Mouse (Mus musculus) kidney, adult 9 months (tissue): ENCODE data around the gene Zcchc24.
A peak's percentile ranks its signal among the peaks of the same experiment; 100 is the strongest.

Experiments used
- DNase-seq: peaks from one replicate; pipeline ENCODE4 v3.0.0; 2022

Gene Zcchc24

DNA sequence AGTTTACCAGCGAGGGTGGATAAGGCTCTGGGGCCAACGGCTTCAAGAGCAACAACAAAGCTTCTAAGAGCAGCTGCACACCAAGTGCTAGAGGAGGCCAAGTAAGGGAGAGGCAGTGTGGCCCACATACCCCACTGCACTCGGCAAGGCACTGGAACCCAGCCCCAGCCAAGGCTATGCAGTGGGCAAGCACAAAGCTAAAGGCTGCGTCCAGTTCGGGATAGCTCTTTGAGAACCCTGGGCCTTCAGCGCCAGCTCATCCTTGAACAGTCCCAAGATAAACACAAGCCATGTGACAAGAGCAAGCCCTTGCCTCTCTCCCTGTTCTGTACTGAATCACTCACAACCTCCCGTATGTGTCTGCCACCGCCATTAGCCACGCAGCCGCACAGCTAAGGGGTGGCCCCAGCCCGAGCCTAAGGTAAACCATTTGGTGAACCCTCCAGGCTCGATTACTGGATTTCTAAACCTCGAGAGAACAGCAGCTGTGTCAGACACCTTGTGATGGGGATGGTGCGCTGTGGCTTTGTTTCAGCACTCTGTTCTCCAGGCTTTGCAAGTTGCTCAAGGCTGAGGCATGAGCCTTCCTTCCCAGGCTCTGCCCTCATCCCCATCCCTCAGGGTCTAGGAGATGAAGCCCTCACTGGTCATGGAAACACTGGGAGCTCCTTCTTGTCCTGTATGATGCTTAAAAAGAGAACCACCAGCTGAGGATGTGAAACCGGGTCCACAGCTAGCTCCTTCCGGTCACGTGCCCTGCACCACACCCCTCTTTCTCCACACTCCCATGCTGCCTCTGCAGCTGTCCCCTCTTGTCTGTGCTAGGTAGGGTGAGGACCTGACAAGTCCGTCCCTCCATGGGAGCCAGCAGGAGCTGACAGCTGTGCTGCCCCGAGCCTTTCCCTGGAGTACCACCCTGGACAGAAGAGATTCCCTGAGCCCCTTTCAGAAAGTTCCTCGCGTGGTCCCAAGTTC, 21.6 kb downstream of the Zcchc24 start:
- no peak for DNase-seq

DNA sequence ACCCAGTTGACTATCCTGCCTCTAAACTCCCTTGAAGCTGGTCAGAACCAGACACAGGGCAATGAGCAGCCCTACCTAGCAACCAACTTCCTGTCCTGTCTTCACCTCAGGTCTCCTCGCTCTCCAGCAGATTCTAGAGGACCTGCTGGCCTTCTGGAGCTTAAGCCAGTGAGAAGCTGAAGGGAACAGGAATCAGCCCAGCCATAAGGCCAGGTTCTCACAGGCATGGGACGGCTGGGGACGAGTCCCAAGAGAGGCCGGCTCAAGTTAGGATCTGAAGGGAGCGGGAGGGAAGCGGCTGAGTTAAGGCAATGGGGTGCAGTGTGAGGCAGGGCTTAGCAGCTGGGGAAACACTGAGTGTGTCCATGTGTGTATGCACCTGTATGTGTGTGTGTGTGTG, 22.5 kb downstream of the Zcchc24 start:
- no peak for DNase-seq

DNA sequence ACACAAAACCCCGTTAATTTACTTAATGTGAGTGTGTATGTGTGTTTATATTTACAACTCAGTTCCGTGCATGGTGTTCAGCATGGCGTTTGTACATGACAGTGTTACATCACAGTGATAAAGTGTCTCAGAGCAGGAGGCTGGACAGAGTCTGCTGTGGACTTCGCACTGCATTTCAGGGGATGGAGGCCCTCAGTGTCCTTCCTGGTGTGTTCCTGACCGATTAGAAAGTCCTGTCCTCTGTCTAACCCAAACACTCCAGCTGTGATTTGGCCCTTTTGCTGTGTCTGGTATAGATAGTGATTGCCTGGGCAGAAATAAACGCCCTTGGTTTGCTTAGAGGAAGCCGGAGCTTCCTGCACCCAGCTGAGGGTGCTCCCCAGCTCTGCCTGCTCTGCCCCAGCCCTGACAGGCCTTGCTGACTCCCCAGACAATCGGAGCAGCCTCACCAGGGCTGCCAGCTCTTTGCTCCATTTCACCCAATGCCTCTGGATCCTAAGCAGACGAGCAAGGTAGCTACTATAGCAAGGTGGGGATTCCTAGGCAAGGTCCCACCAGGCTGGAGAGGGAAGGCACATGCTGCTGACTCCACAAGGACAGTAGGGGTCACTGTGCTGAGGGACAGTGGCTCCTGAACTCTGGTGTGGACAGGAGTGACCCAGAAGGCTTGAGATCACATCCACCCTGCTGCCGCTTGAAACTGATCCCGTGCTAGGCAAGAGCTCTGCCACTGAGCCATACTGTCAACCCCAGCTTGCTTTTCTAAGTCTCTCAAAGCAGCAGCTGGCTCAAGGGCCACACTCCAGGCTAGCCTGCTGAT, 23.3 kb downstream of the Zcchc24 start:
- no peak for DNase-seq

DNA sequence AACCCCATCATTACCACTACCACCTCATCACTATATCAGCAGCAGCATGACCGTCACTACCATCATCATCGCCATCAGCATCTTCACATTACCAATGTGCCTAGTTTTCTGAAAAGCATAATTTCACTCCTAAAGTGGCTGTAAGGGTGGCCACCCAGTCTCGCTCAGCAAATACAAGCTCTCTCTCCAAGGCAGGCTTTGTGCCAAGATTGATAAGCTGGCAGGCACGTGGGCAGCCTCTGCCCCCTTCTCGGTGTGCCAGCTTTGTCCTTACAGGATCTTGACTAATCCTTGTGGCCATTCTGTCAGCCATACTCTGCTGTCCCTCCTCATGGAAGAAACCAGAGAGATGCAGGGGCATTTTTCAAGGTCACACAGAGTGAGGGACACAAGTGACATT, 25.9 kb downstream of the Zcchc24 start:
- DNase-seq = no peak

DNA sequence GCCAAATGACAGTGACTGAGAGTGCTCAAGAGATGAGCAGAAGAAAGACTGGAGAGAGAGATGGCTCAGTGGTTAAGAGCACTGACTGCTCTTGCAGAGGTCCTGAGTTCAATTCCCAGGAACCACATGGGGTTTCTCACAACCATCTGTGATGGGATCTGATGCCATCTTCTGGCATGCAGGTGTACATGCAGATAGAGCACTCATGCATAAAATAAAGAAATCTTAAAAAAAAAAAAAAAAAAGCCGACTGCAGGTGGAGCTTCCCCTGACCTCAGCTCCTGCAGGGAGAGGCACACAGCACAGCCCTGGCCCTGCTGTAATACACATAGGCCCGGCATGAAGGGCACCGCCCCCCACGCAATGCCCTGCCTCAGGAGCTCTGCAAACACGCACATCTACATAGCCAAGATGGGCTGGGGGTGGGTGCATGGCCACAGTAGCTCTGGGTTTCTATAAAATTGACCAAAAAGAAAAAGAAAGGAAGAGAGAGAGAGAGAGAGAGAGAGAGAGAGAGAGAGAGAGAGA, 26.9 kb downstream of the Zcchc24 start:
- no peak for DNase-seq

DNA sequence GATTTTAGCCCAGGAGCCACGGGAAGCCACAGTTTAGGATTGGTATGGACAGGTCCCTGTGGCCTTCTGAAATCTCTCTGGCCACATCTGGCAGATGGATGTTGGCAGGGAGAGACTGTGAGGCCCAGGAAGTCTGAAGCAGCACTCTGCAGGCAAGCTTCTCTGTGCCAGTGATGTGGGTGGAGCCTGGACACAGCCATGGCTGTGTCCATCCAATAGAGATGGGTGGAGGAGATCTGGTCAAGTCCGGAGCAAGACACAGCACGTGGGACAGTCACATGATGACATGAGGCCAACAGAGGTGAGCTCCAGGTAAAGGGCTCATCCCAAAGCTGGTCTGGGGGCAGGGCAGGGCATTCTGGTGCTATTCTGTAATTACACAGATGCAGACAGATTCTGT, 27.6 kb downstream of the Zcchc24 start:
- no peak for DNase-seq

DNA sequence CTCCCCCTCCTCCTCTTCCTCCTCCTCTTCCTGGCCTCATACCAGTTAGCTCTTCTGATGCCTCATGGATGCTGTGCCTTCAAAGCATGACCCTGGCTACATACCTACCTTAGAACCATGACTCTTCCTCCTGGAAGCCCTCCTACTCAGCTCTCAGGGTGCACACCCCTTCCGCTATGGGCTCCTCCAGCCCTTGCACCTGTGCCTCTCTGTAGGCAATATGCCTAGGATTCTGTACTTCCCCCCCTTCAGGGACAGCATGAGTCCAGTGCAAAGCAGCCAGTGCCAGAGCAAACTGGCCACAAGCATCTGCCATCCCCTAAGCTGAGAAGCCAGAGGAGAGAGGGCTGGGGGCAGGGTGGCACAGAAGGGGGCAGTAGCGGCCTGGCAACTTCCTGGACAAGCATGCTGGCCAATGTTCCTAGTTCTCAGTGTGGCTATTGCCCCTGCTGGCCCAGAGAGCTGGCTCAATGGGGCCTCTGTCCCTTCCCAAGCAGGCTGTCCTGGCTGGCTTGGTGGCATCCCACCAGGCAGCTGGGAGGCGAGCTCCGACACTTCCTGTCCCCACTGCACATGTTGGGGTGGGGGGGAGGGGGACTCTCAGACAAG, 28.8 kb downstream of the Zcchc24 start:
- no peak for DNase-seq

DNA sequence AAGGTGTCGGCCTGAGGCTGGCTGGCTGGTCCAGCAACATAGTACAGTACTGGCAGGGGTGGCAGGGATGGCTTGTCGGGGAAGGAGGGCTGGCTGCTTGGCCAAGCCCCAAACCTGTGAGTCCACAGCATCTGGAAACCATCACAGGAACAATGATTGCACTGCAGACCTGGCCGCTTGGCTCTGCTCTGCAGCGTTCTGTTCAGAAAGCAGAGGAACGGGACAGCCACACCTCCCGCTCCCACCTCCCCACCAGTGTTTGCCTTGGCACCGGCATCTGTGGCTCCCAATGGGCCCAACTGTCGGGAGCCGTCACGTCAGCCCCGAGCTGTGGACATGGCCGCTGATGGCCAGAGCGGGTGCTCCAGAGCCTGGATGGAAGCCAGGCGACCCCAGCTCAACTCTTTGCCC, 30.2 kb downstream of the Zcchc24 start:
- DNase-seq = no peak

DNA sequence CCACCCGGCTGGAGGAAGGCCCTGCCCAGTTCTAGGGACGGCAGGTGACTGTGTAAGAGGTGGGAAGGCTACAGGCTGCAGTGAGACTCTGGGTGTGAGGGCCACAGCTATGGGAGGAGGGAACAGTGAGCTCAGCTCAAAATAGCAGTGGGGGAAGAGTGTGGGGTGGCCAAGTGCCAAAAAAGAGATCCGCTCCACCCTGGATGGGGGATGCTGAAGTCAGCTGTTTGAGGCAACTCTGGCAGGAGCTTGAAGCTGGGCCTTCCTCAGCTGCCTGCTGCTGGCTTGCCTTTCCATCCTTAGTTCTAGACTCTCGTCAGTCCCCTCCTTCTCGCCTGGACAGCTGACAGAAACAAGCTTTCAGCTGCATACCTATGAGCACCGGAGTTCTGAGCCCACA, 32.2 kb downstream of the Zcchc24 start:
- DNase-seq = peak; percentile 46

DNA sequence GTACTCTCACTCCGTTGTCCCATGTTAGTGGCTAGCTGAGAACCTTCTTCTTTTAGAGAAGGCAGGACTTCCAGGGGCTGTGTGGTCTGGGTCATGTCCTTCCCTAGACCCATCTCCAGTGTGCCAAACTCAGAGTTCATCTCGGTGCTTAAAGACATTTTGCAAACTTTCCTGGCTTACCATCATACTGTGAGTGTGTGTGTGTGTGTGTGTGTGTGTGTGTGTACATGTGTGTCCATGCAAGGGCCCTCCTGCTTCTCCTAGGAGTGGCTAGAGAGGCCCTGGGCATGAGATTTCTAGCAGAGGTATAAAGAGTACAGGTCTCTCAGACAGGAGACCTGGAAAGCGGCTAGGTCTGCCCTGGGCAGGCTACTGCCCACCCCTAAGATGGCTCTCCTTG, 32.7 kb downstream of the Zcchc24 start:
- DNase-seq = no peak

DNA sequence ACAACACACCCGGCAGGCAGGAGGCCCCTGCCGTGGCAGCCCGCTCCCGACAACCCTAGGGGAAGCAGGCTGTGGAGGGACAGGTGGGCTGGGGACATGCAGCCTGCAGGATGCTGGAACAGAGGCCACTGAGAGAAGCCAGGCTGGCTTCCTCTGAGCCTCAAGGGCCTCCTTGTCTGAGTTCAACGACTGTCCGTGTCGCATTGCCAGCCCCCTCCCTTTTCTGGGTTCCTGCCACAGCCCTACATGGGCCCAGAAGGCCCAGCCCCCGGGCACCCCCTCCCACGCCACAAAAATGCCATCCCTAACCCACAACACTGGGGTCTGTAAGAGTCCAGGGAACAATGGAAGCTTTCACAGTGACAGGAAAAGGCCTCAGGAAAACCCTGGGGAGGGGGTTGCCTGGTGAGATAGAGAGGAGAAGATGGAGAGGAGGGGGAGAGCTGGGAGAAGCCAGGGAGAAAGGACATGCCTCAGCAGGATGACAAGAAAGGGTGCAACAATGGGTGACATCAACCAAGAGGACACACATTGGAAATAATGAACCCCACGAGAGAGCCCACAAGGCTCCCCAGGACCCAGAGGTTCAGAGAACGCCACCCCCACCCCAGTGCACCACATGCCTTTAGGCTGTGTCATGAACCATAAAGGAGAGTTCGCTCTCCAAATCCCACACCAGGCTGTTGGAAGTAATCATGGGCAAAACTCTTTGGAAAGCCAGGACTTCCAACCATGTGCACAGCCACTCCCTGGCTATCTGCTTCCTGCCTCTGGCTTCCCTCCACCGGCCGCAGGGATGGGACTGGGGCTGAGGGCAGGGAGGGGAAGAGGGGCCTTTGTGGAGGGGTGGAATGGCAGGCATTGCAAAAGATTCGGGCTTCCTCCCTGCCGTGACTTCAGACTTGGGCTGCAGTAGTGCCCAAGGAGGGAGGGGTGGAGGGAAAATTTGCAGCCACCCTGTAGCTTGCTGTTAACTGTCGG, 33.8 kb downstream of the Zcchc24 start:
- no peak for DNase-seq

DNA sequence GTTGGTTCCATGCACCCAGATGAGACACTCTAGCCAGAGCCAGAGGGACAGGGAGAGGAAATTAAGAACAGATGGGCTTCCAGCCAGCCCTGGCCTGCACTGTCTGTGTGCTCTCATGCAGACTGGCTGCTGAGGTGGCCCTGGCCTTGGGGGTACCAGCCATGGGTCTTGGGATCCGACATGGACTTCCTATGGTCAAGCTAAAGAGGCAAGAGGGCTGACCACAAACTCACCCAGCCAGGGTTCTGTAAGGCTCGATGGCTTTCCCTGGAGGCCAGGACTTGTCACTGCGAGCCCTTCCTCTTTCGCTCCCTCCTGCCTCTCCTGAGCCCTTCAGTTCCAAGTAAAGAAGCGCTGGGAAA, 41.7 kb downstream of the Zcchc24 start:
- no peak for DNase-seq

DNA sequence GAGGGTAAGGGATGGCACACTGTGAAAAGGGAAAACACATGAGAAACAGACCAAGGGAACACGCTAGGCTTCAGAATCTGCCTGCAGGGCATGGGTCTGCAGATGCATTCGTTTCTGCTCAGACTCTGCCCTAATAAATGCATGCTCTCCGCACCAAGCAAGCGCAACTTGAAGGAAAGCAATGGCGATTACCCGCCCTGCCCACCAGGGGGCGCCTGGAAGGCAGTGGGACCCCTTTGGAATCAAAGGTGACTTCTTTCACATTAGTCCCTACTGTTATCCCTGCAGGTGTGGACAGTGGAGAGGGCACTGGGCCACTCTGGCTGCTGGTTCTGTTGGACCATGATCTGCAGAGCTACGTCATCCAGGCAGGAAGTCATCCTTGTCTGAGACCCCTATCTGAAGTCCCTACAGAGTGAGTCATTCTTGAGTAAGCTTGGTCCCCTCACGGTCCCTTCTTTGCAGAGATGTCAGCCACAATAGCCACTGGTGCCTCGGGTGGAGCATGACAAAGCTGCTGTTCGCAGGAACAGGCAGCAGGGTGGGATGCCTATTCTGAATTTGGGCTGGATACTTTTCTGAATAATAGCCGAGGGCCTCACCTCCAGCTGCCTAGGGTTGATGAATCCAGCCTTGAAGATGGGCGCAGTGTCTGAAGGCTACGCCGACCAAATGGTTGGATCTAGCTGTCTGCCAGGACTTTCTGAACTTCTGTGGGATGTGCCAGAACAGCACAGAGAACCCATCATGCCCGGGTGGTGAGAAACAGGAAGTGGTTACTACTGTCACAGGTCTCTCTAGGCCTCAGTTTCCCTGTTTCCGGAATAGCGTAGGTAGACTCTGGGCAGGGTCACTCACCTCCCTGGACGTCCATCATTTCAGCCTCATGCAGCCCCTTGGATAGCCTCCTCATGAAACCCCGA, 42.4 kb downstream of the Zcchc24 start:
- peak; percentile 57 for DNase-seq

DNA sequence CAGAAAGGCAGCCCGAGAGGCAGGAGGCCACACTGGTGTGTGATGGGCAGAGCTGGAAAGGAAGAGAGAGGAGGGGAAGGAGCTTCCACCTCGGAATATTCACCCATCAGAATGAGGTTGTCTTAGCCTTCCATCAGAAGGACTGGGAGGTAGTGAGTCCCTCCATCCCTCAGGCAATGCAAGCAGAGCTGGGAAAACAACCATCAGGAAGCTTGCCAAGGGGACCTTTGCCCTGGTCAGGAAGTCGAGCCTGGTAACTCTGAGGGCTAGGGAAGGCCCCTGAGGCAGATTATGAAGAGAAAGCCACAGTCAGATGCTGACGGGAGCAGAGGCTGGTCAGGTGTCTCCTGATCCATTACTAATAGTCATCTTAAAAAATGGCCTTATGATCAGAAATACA, 43.1 kb downstream of the Zcchc24 start:
- DNase-seq = no peak

DNA sequence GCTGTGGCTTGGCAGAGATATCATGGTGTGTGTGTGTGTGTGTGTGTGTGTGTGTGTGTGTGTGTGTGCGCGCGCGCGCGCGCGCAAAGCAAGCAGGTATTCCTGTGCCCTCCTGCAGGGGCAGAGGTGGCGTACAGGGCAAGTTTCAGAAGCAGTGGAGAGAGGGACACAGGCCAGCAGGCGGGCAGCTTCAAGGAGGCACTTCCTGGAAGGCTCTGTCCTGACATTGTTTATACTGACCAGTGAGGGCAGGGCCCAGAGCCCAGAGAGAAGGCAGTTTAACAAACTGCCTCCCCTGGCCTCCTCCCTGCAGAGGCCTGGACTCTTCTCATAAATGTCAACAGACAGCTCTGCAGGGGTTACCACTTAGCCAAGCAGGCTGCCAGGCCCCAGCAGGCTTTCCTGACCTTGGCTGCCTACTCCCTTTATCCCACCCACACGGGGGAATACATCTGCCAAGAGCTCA, 43.8 kb downstream of the Zcchc24 start:
- DNase-seq = peak; percentile 40

DNA sequence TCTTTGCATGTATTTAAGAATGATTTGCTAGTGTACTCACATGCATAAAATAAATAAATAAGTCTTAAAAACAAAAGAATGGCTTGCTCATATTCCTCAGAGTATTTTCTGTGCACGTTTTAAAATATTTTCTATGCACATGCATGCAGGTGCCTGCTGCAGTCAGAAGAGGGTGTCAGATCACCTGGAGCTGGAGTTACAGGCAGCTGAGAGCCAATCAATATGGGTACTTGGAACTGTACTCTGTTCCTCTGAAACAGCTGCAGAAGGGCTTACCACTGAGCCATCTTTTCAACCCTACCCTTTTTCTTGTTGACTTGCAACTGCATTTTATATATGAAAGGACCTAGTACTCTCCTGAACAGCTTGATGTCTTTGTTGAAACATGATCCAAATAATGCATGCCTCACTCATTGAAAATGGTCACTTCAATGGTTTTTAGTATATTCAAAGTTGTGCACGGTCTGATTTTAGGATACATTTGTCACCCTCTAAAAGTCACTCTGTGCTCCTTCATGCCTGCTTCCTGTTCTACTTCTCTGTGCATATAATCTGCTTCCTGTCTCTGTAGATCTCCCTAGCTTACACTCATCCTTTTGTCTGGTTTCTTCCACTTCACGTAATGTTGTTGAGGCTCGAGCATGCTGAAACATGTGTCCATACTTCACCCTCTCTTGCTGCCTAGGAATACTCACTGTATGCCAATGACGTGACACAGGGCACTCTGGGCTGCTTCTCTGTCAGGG, 47.7 kb downstream of the Zcchc24 start:
- no peak for DNase-seq

DNA sequence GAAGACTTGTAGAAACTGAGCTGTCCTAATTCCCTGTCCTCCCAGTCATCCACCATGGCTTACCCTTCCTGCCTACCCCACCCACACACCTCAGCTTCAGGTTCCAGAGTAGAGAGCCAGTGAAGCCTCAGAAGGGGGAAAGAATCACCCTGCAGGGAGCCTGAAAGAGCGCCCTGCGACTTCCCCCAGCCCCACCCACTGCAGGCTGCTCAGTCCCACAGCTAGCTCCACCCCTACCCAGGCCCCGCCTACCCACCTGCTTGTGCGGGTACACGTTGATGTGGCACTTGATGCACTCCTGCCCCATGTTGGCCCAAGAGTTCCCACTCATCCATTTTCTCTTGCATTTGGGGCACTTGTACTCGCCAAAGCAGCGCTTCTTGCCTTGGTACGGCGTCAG, 49.5 kb downstream of the Zcchc24 start:
- DNase-seq = no peak

DNA sequence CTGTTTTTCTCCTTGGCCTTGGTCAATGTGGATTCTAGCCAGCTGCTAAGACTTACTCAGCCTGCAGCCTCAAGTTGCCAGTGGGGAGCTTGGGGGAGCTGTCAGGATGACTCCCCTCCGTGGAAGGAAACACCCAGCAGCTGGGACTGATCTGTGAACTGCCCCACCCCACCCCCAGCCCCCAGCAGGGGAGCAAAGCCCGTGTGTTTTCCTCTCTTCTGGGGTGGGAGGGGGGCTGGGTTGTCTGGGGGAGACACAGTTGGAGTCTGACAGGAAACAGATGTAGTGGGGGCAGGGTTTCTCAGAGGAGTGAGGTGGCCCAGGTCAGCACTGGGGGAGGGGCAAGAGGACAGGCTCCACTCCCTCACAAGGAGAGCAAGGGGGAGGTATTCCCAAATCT, 50.4 kb downstream of the Zcchc24 start:
- no peak for DNase-seq

DNA sequence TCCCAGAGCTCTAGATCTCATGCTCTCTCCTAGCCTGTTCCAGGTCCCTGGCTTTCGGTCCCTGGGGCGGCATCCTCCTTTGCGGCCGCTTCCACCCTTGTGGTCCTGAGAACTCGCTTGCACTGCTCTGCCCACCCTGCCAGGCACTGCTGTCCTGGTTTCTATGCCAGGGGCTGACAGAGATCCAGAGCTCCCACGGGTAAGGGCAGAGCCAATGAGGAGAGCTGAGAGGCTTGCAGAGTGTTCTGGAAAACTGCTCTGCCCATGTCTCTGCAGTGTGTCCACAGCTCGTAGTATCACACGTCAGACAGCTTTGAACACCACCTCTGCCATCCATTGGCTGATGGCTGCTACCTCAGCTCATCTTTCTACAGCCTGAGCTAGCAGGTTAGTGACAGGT, 51.1 kb downstream of the Zcchc24 start:
- no peak for DNase-seq

DNA sequence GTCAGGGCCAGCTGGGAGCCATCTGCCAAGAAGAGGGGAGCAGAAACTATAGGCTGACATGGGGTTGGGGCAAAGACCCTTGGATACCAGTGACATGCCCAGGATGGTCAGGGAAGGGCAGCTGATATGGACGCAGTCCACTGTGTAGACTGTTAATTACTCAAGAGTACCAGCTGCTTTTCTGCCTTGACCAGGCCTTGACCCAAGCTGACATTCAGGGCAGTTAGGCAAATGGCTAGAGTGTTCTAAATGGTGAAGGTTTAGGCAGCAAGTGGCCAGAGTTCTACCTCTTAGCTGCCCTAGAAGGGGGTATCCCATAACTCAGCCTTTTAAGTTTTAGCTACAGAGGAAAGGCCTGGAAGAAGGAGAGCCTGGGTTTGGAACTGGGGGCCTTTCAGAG, 52.3 kb downstream of the Zcchc24 start:
- DNase-seq = no peak
